Mouse (Mus musculus): Measurements from ENCODE around the gene Saa4. TPM values are rescaled to one million over a fixed set of nuclear protein-coding genes. Genes with fewer than 3 reads are reported as not detected.
"Not testable (repeated sequence)": the region's sequence is repeated elsewhere in the genome, so short reads cannot be mapped to it uniquely, and the experiment has no call there.

The Saa4 gene
- polyA plus RNA-seq, 1 experiment from 2014 or later: not detected

DNA sequence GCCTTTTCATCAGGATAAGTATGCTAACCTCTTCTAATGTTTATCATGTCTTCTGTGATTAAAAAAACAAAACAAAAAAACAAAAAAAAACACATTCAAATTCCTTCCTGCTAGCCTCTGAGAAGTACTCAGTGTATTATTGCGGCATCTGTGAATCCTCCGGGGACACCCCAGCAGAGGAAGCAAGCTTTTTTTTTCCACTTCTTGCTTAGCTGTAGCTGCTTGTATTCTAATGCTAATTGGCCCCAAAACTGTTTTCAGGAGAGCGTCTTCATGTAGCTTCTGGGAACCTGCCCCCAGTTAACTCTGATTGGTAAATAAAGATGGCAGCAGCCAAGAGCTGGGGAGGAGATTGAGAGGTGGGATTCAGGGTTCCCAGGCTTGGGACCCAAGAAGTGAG lies 16.1 kb upstream of the Saa4 start:
- DNase-seq (ENCODE audit: low spot score) (no peak), ATAC-seq (ENCODE audit: insufficient number of reproducible peaks, low FRiP score, low TSS enrichment, low read depth) (no peak)
- no peak overlapping the region for H3K4me2 ChIP-seq (ENCODE audit: low read depth, severe bottlenecking)
- no peak overlapping the region for H3K9ac ChIP-seq (ENCODE audit: low read length)
- H3K27ac ChIP-seq (replicated peaks; ENCODE audit: low read depth, low read length): no peak overlapping the region
- H3K36me3 ChIP-seq (ENCODE audit: control insufficient read depth, insufficient read depth, low read length): no peaks in the 10 kb centered on the region
- H3K4me1 ChIP-seq (ENCODE audit: control insufficient read depth, insufficient read depth, low read length): no peaks in the 10 kb centered on the region
- no peaks in the 10 kb centered on the region for H3K9me3 ChIP-seq (ENCODE audit: control insufficient read depth, low read length)
- no peak overlapping the region for H3K4me3 ChIP-seq (ENCODE audit: low read depth, low read length)
- WGBS: 64% methylated on average over 3 of the region's 3 CpGs
- no peaks in the 10 kb centered on the region for H3K27me3 ChIP-seq (ENCODE audit: control insufficient read depth, insufficient read depth, low read length)

DNA sequence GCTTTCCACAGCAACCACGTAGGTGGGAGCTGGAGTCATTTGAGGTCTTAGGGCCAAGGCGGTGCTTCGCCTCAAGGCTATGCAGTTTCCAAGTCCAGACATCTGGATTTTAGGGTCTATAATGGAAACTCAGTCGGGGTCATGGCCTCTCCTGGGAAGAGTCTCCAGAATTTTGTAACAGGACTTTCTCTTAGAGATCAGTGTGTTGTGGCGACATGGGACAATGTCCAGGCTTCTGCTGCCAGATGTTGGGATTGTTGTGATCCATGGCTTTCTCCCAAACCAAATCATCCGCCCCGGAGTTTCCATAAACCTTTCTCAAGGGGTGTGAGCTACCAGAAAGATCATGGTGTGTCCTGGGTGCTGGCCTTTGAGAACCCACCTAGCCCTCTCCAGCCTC lies 14.0 kb upstream of the Saa4 start:
- Histone ChIP-seq H3K4me2 (ENCODE audit: low read depth, severe bottlenecking) (no peak overlapping the region), H3K9ac (ENCODE audit: low read length) (no peak overlapping the region), H3K4me1 (ENCODE audit: control insufficient read depth, insufficient read depth, low read length) (no peaks in the 10 kb centered on the region), H3K36me3 (ENCODE audit: control insufficient read depth, insufficient read depth, low read length) (no peaks in the 10 kb centered on the region), H3K27me3 (ENCODE audit: control insufficient read depth, insufficient read depth, low read length) (no peaks in the 10 kb centered on the region), H3K4me3 (ENCODE audit: low read depth, low read length) (no peak overlapping the region), H3K9me3 (ENCODE audit: control insufficient read depth, low read length) (no peaks in the 10 kb centered on the region), H3K27ac (replicated peaks; ENCODE audit: low read depth, low read length) (no peak overlapping the region)
- 52% methylated on average over 7 of the region's 7 CpGs for WGBS
- DNase-seq (ENCODE audit: low spot score): no peak
- ATAC-seq (ENCODE audit: insufficient number of reproducible peaks, low FRiP score, low TSS enrichment, low read depth): no peak

DNA sequence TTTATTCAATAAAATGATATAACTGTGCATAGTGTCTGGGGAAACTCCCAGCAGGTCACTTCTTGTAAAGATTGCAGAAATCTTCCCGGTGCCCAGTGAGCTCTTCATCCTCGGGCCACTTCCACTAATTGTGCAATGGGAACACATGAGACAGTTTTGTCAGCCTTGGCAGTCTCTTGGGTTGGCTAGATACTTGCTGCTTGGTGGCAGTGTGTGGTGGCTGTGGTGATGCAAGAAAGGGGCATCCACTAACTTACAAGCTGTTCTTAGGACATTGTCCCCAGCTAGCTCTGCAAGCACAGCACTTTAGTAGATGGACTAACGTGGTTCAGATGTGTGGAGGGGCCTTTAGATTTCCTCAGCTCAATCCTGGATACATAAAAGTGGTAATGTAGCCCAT lies 13.4 kb upstream of the Saa4 start:
- Histone ChIP-seq H3K27me3 (ENCODE audit: control insufficient read depth, insufficient read depth, low read length) (no peaks in the 10 kb centered on the region), H3K4me2 (ENCODE audit: low read depth, severe bottlenecking) (no peak overlapping the region), H3K4me3 (ENCODE audit: low read depth, low read length) (no peak overlapping the region), H3K4me1 (ENCODE audit: control insufficient read depth, insufficient read depth, low read length) (no peaks in the 10 kb centered on the region), H3K9me3 (ENCODE audit: control insufficient read depth, low read length) (no peaks in the 10 kb centered on the region), H3K36me3 (ENCODE audit: control insufficient read depth, insufficient read depth, low read length) (no peaks in the 10 kb centered on the region), H3K9ac (ENCODE audit: low read length) (no peak overlapping the region), H3K27ac (replicated peaks; ENCODE audit: low read depth, low read length) (no peak overlapping the region)
- WGBS: 63% methylated on average over 3 of the region's 3 CpGs
- no peak for DNase-seq (ENCODE audit: low spot score)
- ATAC-seq (ENCODE audit: insufficient number of reproducible peaks, low FRiP score, low TSS enrichment, low read depth): no peak

DNA sequence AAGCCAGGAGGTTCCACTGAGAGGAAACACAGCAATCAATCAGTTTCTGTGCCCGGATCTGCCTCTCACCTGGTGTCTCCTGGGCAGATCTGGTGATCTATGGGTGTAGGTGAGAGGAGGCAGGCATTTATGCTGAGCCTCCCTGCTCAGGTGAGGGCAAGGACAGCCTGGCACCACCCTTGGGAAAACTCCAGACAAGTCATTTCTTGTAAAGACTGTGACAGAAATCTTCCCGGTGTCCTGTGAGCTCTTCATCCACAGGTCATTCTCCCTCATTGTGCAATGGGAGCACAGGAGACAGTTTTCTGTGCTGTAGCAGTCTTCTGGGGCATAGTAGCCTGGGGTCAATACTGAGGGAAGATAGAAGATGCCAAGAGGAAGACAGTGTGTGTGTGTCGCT lies 10.5 kb upstream of the Saa4 start, which contains the start of gene Saa1:
TSS of gene Saa1 (minus strand) at position 101 of the 400 bp plus-strand sequence.
- not testable (repeated sequence) for ATAC-seq (ENCODE audit: insufficient number of reproducible peaks, low FRiP score, low TSS enrichment, low read depth); H3K9ac ChIP-seq (ENCODE audit: low read length); H3K27ac ChIP-seq (replicated peaks; ENCODE audit: low read depth, low read length); H3K9me3 ChIP-seq (ENCODE audit: control insufficient read depth, low read length); H3K4me3 ChIP-seq (ENCODE audit: low read depth, low read length); H3K4me2 ChIP-seq (ENCODE audit: low read depth, severe bottlenecking); DNase-seq (ENCODE audit: low spot score); H3K4me1 ChIP-seq (ENCODE audit: control insufficient read depth, insufficient read depth, low read length); H3K27me3 ChIP-seq (ENCODE audit: control insufficient read depth, insufficient read depth, low read length); H3K36me3 ChIP-seq (ENCODE audit: control insufficient read depth, insufficient read depth, low read length)
- WGBS: 82% methylated on average over 3 of the region's 3 CpGs

DNA sequence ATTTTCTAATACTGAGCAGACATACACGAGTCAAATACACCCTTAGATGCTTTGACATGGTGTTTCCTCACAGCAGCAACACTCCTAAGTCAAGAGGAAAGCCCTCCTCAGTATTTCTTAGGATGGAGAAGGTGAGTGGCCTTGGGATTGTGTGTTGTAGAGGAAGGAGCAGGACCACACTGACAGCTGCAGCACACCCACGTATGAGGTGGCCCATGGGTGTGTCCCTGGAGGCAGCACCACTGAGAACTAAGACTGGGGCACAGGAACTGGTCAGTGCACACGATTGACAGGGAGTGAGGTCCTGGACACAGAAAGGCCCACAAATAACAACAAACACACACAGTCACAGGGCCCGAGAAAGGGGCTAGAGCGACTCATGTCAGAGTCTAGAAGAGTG lies 7.6 kb upstream of the Saa4 start:
- H3K9me3 ChIP-seq (ENCODE audit: control insufficient read depth, low read length); H3K36me3 ChIP-seq (ENCODE audit: control insufficient read depth, insufficient read depth, low read length); H3K27ac ChIP-seq (replicated peaks; ENCODE audit: low read depth, low read length); H3K27me3 ChIP-seq (ENCODE audit: control insufficient read depth, insufficient read depth, low read length); H3K9ac ChIP-seq (ENCODE audit: low read length); H3K4me1 ChIP-seq (ENCODE audit: control insufficient read depth, insufficient read depth, low read length); H3K4me2 ChIP-seq (ENCODE audit: low read depth, severe bottlenecking); DNase-seq (ENCODE audit: low spot score); ATAC-seq (ENCODE audit: insufficient number of reproducible peaks, low FRiP score, low TSS enrichment, low read depth); H3K4me3 ChIP-seq (ENCODE audit: low read depth, low read length): not testable (repeated sequence)
- WGBS: 84% methylated on average over 5 of the region's 5 CpGs

DNA sequence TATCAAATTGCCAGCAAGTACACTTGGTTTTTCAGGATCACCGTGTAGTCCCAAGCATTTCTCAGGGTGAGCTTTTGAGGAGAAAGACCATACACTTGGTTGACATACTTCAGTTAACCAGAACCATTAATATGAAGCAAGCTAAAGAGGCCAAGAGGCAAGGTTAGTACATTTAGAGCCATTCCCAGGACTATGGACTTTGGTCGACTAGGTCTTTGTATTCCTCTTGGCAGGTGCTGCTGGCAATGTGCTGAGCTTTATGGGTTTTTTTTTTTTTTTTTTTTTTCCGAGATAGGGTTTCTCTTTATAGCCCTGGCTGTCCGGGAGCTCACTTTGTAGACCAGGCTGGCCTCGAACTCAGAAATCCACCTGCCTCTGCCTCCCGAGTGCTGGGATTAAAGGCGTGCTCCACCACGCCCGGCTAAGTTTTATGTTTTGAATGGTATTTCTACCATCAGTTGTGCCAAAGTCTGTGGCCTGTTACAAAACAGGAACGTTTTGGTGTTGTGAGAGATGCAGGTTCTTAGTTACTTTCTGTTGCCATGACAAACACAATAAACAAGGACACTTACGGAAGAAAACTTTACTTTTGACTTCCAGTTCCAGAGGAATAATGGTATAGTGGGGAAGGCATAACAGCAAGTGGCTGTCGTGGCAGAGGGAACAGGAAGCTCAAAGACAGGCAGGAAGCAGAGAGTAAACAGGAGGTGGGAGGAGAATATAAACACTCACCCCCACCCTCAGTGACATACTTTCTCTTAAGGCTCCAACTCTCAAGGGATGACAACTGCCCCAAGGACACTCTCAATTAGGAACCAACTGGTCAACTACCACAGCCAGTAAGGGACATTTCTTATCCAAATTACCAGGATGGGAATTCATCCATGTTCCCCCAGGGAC lies 6.4 kb upstream of the Saa4 start:
- no peak for DNase-seq (ENCODE audit: low spot score)

DNA sequence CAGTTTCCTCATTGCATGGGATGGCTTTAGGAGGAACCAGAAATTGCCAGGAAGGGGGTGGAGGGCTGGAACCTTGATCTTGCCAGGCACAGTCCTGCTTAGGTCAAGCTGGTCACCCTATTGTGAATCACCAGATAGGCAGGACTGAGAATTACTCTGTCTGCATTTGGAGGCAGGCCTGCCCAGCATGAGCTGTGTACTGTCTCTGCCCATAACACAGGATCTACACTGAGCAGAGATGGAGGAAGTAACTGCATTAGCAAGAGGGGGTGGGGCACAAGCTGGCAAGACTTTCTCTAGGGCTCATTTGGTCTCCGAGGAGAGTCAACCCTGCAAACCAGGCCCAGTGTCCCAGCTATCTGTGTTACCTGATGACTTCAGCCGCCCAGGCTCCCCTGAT lies 2.6 kb upstream of the Saa4 start:
- WGBS: 69% methylated on average over 2 of the region's 2 CpGs
- Histone ChIP-seq H3K27me3 (ENCODE audit: control insufficient read depth, insufficient read depth, low read length) (no peaks in the 10 kb centered on the region), H3K4me2 (ENCODE audit: low read depth, severe bottlenecking) (no peak overlapping the region), H3K27ac (replicated peaks; ENCODE audit: low read depth, low read length) (no peak overlapping the region), H3K9ac (ENCODE audit: low read length) (no peak overlapping the region), H3K4me1 (ENCODE audit: control insufficient read depth, insufficient read depth, low read length) (no peaks in the 10 kb centered on the region), H3K36me3 (ENCODE audit: control insufficient read depth, insufficient read depth, low read length) (no peaks in the 10 kb centered on the region), H3K9me3 (ENCODE audit: control insufficient read depth, low read length) (no peaks in the 10 kb centered on the region), H3K4me3 (ENCODE audit: low read depth, low read length) (no peak overlapping the region)
- no peak for ATAC-seq (ENCODE audit: insufficient number of reproducible peaks, low FRiP score, low TSS enrichment, low read depth)
- no peak for DNase-seq (ENCODE audit: low spot score)

More for the DNA sequence above, 6.4 kb upstream of the Saa4 start:
- Histone ChIP-seq H3K27me3 (ENCODE audit: control insufficient read depth, insufficient read depth, low read length) (no peaks in the 10 kb centered on the region), H3K4me1 (ENCODE audit: control insufficient read depth, insufficient read depth, low read length) (no peaks in the 10 kb centered on the region), H3K27ac (replicated peaks; ENCODE audit: low read depth, low read length) (no peak overlapping the region), H3K4me2 (ENCODE audit: low read depth, severe bottlenecking) (no peak overlapping the region), H3K36me3 (ENCODE audit: control insufficient read depth, insufficient read depth, low read length) (no peaks in the 10 kb centered on the region), H3K9ac (ENCODE audit: low read length) (no peak overlapping the region), H3K4me3 (ENCODE audit: low read depth, low read length) (no peak overlapping the region), H3K9me3 (ENCODE audit: control insufficient read depth, low read length) (no peaks in the 10 kb centered on the region)
- 82% methylated on average over 12 of the region's 12 CpGs for WGBS
- no peak for ATAC-seq (ENCODE audit: insufficient number of reproducible peaks, low FRiP score, low TSS enrichment, low read depth)

DNA sequence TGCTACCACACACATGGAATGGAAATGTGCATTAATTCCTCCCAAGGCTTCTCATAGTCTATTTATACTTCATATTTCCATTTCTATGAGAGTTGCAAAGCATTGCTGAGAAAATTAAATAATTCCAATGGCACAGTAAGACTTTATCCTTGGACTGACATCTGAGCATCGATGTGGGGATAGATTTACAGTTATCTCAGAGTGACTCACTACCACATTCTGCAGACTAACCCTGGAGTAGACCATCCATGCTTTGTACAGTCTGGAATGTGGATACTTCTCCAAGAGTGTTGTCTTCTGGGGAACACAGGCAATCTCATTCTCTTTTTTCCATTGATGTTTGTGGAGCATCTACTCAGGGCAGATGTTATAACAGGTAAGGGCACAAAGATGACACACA lies 4.8 kb downstream of the Saa4 start:
- H3K27ac ChIP-seq (replicated peaks; ENCODE audit: low read depth, low read length): no peak overlapping the region
- no peaks in the 10 kb centered on the region for H3K27me3 ChIP-seq (ENCODE audit: control insufficient read depth, insufficient read depth, low read length)
- no peaks in the 10 kb centered on the region for H3K9me3 ChIP-seq (ENCODE audit: control insufficient read depth, low read length)
- H3K4me1 ChIP-seq (ENCODE audit: control insufficient read depth, insufficient read depth, low read length): no peaks in the 10 kb centered on the region
- ATAC-seq (ENCODE audit: insufficient number of reproducible peaks, low FRiP score, low TSS enrichment, low read depth) (no peak), DNase-seq (ENCODE audit: low spot score) (no peak)
- H3K4me3 ChIP-seq (ENCODE audit: low read depth, low read length): no peak overlapping the region
- no peak overlapping the region for H3K9ac ChIP-seq (ENCODE audit: low read length)
- WGBS: 82% methylated on average over 1 of the region's 1 CpGs
- no peaks in the 10 kb centered on the region for H3K36me3 ChIP-seq (ENCODE audit: control insufficient read depth, insufficient read depth, low read length)
- no peak overlapping the region for H3K4me2 ChIP-seq (ENCODE audit: low read depth, severe bottlenecking)

DNA sequence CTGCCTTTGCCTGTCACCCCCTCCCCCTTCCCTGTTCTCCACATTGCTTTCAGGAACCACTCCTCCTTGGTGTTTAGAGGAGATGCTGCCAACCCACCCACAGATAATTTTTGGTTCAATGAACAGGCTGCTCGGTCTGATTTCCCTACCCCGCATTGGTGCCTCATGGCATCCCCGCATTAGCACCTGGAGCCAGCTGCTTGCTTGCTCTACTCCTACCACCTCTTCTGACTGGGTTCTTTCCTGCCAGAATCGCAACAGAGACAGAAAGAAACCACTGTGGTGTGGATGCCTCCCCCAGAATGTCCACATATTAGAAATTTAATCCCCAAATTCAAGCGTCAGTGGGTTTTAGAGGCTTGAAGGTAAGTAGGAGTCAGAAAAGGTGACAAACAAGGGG lies 8.0 kb downstream of the Saa4 start:
- WGBS: 82% methylated on average over 5 of the region's 5 CpGs
- ATAC-seq (ENCODE audit: insufficient number of reproducible peaks, low FRiP score, low TSS enrichment, low read depth): no peak
- no peak overlapping the region for H3K4me2 ChIP-seq (ENCODE audit: low read depth, severe bottlenecking)
- H3K4me1 ChIP-seq (ENCODE audit: control insufficient read depth, insufficient read depth, low read length): no peaks in the 10 kb centered on the region
- H3K4me3 ChIP-seq (ENCODE audit: low read depth, low read length): no peak overlapping the region
- H3K9ac ChIP-seq (ENCODE audit: low read length): no peak overlapping the region
- H3K9me3 ChIP-seq (ENCODE audit: control insufficient read depth, low read length): no peaks in the 10 kb centered on the region
- DNase-seq (ENCODE audit: low spot score): no peak
- H3K27ac ChIP-seq (replicated peaks; ENCODE audit: low read depth, low read length): no peak overlapping the region
- no peaks in the 10 kb centered on the region for H3K36me3 ChIP-seq (ENCODE audit: control insufficient read depth, insufficient read depth, low read length)
- no peaks in the 10 kb centered on the region for H3K27me3 ChIP-seq (ENCODE audit: control insufficient read depth, insufficient read depth, low read length)
